Mouse (Mus musculus) retina, embryonic 14.5 days (tissue): ENCODE measurements around the gene Prkcb.

ENCODE experiments used
- DNase-seq: peaks from one replicate; pipeline ENCODE4 v3.0.0-alpha.2; 2015; ENCODE audit warnings: low spot score

The Prkcb gene

GRCm38 (mm10) chr7:122322038-122322690, 33.6 kb downstream of the Prkcb start:
- DNase-seq: no peak

DNA sequence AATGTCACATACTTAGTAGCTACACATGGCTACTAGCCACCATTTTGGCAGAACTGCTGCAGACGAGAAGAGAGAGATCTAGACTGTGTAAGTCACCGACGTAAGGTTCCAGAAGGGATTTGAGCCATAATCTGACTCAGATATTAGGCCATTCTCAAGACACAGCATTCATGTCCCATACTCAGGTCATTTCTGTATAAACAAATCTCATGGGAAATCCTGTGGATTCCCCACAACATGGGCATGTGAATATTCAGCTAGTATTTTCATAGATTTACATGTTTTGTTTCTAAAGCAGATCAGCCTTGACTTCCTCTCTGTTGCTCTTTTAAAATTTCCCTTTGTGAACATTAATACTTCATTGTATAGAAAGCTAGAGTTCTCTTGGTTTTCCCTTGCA, 39.4 kb downstream of the Prkcb start:
- no peak for DNase-seq

DNA sequence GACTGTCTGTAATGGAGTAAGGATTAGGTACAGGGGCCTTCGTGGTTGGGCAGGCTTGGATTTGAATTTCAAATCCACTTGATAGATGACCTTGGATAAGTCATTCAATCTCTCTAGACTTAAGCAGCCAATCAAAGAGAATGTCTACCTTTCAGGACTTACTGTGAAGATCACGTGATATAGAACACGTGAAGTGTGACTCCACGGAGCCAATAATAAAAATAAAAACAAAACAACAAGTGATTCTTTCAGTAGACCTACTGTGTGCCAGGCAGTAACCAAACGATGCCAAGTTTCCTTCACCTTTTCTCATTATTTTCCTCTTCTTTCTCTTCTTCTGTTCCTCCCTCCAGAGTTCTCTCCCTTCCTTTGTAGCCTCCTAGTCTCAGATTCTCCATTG, 39.9 kb downstream of the Prkcb start:
- no peak for DNase-seq

DNA sequence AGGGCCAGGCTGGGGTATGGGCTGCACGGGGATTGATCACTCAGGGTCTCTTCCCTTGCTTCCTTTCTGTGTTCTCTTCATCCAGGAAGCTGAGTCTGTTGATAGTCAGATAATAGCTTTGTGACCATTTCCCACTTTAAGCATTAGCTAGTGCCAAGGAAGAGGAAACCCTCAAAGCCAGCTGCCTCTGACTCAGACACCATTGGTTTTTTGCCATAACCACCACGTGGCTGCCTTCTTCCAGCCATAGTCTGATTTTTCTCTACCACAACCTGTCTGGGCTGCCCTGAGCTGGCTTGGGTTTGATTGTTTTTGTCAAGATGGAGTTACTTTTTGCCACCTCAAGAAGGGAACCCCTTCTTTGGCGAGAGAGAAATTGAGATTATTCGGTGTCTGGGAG, 41.0 kb downstream of the Prkcb start:
- DNase-seq: no peak

- no peak for DNase-seq
Measured at GRCm38 (mm10) chr7:122333686-122334085, 45.1 kb downstream of the Prkcb start.

- no peak for DNase-seq
Measured at GRCm38 (mm10) chr7:122337302-122337701, 48.8 kb downstream of the Prkcb start.

GRCm38 (mm10) chr7:122338055-122338454, 49.5 kb downstream of the Prkcb start:
- DNase-seq: no peak

DNA sequence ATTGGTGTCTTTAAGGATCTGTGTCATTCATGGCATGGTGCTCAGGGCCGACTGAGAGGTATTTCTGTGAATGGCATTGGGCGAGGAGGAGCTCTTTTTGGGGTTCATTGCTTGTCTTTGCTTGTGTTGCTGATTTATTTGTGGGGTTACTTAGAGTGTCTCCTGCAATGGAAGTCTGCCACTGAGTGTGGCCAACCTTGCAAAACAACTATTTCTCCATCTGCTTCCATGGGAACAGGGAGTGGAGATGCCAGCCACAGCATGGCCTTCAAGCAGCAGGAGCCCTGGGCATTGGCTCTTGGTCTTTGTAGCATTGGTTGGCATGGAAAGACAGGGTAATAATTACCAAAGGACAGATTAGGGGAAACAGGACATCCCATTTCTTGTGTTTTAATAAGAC, 50.9 kb downstream of the Prkcb start:
- no peak for DNase-seq

- no peak for DNase-seq
Measured at GRCm38 (mm10) chr7:122341813-122342212, 53.3 kb downstream of the Prkcb start.

- DNase-seq: no peak
Measured at GRCm38 (mm10) chr7:122344656-122345055, 56.1 kb downstream of the Prkcb start.

DNA sequence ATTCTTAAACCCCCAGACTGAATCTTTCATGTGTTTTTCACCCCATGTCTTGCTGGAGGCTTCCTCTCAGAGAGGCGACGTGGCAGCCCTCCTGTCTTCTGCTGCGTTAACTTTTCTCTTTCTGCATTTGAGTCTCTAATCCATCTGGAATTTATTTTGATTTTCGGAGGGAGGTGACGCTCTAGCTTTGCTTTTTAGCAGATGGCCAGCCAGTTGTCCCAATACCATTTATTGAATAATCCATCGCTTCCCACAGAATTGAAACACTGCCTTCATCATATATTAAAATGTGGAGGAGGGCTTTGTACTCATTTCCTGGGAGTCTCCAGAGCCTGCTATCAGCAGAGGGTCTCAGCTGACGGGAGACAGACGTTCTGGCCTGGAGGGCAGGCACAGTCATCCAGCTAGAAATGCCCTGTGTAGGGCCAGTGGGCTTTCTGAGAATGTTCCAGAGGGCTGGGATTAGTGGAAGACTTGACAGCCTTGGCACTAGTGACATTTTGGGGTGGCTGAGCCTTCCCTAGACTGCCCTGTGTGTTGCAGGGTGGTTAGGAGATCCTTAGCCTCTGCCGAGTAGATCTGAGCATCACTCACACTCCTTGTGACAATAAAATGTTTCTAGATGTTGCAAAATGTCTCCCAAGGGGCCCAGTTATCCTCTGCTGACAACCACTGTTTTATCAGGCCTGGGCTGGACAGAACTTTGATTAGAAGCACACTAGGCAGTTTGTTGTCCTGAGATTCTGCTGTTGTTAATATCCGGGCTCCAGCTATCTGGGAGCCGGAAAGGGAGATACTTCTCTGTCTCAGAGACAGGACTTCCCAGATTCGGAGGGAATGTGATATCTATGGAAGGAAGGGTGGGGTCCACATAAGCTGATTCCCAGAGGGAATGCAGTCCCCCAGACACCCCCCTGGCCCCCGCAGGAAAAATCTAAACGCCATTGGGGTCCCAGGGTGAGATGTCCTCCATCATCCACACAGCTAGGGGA, 58.0 kb downstream of the Prkcb start:
- no peak for DNase-seq

- DNase-seq: no peak
Measured at GRCm38 (mm10) chr7:122347433-122347832, 58.9 kb downstream of the Prkcb start.

GRCm38 (mm10) chr7:122349961-122350360, 61.4 kb downstream of the Prkcb start:
- DNase-seq: no peak

DNA sequence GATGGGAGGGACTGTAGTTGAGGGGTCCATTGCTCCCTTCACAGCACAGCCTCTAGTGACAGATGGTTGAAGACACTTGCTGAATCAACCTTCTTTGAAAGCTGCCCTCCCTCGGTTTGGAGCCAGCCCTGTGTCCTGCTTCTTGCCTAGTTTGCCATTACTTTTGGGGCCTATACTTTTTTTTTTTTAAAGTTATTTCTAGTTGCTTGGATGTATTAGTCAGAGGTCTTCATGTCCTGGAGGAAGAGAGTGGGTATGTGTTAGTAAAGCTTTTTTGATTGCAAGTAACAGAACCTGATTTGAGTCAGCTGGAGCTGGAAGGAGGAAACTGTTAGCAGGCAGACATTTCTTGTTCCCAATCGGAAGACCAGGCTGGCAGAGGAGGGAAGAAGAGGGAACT, 62.2 kb downstream of the Prkcb start:
- DNase-seq: no peak

DNA sequence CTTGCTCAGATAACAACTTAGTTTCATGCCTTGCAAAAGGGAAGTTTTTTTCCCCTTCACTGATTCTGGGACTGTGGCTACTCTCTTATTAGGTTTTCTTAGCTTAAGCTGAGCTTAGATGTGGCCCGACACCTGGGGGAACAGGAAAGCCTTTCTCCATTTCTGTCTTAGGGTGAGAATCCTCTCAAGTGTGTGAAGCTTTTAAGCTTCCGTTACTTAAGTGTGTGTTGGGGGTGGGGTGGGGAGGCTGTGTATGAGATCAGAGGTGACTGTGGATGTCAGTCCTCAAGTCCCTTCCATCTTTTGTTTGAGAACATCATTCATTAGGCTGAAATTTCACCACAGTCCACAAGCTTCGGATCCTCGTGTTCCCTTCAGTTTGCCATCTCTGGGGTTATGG, 63.3 kb downstream of the Prkcb start:
- DNase-seq: no peak

DNA sequence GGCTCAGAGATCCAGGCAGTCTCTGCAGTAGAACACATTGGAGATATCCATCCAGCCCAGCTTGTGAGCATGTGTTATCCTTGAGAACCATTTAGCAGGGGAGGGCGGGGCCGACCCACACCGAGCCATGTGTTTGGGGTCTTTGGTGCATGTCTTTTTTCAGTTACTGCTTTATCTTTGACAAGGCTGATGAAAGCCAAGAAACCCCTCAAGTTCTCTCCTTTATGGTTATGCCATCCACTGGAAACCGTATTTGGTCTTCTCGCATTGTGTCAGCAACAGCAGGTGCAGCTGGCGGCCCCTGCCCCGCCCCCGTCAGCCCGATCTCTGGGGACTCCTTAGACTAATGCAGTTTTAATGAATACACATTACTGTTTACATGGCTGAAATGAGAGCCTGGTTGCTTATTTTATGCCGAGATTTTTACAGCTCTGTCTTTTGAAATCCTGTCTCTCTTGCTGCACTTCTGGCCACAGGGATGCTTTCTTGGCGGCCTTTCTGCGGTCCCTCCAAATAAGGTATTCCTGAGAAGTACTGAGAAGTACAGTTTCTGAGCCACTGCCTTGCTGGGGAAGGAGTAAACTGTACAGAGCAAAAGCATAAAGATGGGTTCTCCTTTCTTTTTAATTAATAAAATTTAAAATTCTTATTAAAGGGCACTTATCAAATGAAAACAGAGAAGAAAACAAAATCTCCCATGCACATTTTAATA, 64.2 kb downstream of the Prkcb start:
- DNase-seq: peak; percentile 37

- DNase-seq: no peak
Measured at GRCm38 (mm10) chr7:122353329-122353728, 64.8 kb downstream of the Prkcb start.

- DNase-seq: no peak
Measured at GRCm38 (mm10) chr7:122356941-122357340, 68.4 kb downstream of the Prkcb start.

DNA sequence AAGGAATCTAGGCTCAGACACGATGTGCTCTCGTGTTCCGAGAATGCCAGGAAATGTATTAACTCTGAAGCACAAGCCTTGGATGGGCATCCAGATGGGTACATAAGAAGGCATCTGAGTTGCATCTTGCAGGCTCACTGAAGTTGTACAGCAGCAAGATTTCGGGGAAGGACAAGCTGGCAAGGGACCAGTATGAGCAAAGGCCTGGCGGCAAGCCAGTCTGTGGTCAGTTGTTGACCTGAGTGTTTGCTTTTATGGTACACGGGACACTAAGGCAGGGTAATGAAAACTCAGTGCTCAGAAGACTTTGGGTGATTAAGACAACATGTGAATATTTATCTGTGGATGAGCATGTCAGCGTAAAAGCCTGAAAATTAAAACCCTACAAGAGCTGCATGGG, 69.3 kb downstream of the Prkcb start:
- no peak for DNase-seq

DNA sequence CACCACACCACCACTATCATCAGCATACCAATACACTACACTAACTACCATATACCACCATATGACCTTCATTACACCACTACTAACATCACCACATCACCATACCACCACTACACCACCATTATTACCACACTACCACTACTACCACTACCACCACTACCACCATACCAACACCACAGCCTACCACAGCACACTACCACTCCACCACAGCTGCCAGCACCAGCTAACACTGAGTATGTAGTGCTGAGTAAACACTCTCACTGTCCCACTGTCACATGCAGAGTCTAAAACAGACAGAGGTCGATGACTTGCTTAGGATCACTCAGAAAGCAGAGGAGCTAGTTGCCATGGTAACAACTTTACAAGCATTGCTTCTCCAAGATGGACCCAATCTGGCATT, 78.1 kb downstream of the Prkcb start:
- no peak for DNase-seq

DNA sequence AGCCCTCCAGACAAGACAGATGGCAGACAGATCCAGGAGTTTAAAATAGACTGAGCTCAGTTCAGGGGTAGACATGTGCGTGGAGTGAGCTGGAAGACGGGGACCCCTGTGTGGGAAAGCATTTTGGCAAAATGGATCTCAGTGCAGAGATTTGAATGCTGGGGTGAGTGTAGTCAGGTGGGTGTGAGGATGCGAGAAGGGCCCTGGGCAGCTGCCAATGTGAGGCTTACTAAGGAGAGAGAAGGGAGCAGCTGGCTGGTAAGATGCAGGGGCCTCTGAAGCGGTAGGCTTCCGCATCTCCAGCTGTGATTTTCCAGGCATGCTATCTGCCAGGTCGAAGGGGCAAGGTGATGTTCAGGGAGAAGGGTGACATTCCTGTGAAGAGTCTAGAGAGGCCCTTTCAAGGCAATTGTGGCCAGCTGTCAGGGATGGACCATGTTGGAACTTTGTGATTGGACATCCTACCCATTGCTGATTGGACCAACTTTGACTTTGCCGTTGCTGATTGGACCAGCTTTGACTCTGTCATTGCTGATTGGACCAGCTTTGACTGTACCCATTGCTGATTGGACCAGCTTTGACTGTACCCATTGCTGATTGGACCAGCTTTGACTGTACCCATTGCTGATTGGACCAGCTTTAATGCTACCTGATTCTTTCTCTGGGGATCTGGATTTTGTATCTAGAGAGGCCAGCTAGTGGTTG, 78.9 kb downstream of the Prkcb start:
- no peak for DNase-seq

DNA sequence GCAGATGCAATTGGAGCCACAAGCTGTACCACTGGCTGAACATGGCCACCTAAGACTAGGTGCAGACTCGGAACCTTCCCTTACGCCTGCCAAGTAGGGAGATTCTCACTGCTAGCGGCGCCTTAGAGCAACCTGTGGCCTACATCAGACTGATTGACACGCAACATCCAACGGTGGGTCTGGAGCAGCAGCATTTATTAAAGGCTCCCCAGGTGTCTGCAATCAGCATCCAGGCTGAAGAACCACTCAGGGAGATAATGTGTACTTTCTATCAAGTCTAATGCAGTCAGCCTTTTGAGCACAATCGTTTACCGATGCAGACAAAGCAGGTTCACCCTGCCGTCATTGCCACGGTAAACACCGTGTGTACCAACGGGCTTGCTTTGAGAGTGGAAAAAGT, 81.9 kb downstream of the Prkcb start:
- DNase-seq: no peak
